Mouse (Mus musculus): ENCODE measurements at regions not wholly inside any gene's neighbourhood (a gene's known extent, or its start where the extent isn't known, plus 50 kb on each side); places are given as distances from the start of the nearest gene placed in this dataset.

- no peak for DNase-seq (ENCODE audit: extremely low spot score in 1 of 2, low spot score in 2 of 2)
- intact Hi-C loops (cut with DNase I): no loop called here
- TF ChIP-seq CTCF (IDR thresholded peaks at IDR 0.05): no peak; the same call in 1 of the 2 replicates
- no peak overlapping the region for H3K27ac ChIP-seq
- H3K4me3 ChIP-seq: no peak overlapping the region
These were observed 351.9 kb downstream of the Tbc1d22a start for GRCm38 (mm10) chr15:86566111-86566510.

GRCm38 (mm10) chr15:86574311-86574710 is 360.1 kb downstream of the Tbc1d22a start:
- H3K27ac ChIP-seq: no peak overlapping the region
- H3K4me3 ChIP-seq: no peak overlapping the region
- no peak for TF ChIP-seq CTCF (IDR thresholded peaks at IDR 0.05)
- intact Hi-C loops (cut with DNase I): no loop called here
- no peak for DNase-seq (ENCODE audit: extremely low spot score in 1 of 2, low spot score in 2 of 2)

DNA sequence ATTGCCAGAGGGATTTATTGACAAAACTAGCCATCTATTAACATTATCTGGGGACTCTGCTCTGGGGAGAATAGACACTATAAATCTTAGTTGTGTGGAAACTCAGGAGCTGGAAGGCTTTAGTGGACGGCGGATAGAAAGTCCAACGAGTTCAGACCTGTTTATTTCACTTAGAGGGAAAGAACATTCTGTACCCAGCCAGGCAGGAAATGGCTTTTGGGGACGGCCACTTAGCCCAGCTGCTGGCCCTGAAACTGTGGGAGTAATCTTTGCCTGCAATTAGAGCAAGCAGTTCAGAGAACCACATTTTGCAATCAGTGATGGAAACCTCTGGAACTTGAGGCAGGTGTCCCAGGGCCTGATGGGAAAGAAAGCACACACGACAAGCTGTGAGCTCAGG is 362.4 kb downstream of the Tbc1d22a start:
- no peak for DNase-seq (ENCODE audit: extremely low spot score in 1 of 2, low spot score in 2 of 2)
- no peak overlapping the region for H3K4me3 ChIP-seq
- H3K27ac ChIP-seq: no peak overlapping the region
- TF ChIP-seq CTCF (IDR thresholded peaks at IDR 0.05): no peak
- intact Hi-C loops (cut with DNase I): no loop called here

GRCm38 (mm10) chr15:86578689-86579088 is 364.4 kb downstream of the Tbc1d22a start:
- Histone ChIP-seq H3K27ac (no peak overlapping the region), H3K4me3 (no peak overlapping the region)
- no peak for DNase-seq (ENCODE audit: extremely low spot score in 1 of 2, low spot score in 2 of 2)
- intact Hi-C loops (cut with DNase I): no loop called here
- no peak for TF ChIP-seq CTCF (IDR thresholded peaks at IDR 0.05)

DNA sequence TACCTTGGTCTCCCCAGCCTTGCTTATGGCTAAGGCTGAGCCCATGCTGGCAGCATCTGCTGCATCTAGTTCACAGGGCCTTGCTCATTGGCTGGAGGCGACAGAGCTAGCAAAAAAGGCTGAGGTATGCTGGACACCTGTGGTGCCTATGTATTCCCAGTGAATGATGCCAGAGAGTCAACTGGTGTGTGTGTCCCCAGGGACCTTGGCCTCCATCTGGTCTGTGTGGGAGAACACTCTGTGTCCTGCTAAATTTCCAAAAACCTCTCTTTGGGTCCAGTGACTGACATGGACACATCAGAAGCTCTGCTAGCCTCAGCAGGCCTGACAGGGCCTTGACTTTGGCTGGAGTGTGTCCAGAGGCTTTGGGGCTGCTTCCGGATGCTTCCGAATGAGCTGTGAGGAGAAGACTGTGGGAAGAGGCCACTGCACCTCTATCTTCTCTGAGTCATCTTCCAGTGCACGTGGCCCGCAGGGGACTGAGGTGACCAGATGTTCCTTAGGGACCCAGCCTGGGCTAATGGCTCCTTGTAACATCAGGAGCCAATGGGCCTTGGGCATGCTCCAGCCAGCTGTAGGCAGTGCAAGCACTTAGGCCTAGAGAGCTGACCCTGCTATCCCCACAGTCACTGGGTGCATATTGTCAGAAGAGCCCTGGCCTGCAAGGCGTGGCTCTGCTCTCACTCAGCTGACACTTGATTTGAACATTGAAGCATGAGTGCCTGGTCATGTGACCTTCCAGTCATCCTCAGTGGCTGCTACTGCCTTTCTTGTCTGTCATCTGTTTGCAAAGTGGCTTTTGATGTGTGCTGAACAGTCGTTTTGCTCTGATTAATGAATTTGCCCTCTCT is 368.2 kb downstream of the Tbc1d22a start:
- no peak for TF ChIP-seq CTCF (IDR thresholded peaks at IDR 0.05)
- intact Hi-C loops (cut with DNase I): loop anchor here (10.0 kb wide), 1 partner anchor 328 kb away; no protein-coding TSS in a partner anchor

GRCm38 (mm10) chr15:86585716-86586115 is 371.5 kb downstream of the Tbc1d22a start:
- no peak overlapping the region for H3K4me3 ChIP-seq
- peak; percentile 25 for TF ChIP-seq CTCF (IDR thresholded peaks at IDR 0.05)
- intact Hi-C loops (cut with DNase I): loop anchor here (10.0 kb wide), 1 partner anchor 331 kb away; no protein-coding TSS in a partner anchor
- DNase-seq (ENCODE audit: extremely low spot score in 1 of 2, low spot score in 2 of 2): no peak
- no peak overlapping the region for H3K27ac ChIP-seq

More for the DNA sequence above, 368.2 kb downstream of the Tbc1d22a start:
- DNase-seq (ENCODE audit: extremely low spot score in 1 of 2, low spot score in 2 of 2): no peak
- no peak overlapping the region for H3K27ac ChIP-seq
- H3K4me3 ChIP-seq: no peak overlapping the region

DNA sequence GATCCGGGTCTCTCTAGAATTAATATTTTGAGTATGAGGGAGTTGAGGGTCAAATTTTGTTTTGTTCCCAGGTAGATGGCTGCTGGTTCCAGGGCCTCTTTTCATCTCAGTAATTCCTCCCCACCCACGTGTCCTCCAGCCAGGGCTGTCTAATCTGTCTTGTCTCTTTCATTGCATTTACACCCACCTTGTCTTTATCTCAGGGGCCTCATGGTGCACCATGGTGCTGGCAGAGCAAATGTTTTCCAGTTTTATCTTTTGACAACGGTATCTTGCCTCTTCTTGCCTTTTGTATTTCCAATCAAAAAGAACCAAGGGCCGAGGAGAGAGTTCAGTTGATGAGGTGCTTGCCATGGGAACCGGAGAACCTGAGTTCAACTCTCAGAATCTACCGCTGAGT is 372.9 kb downstream of the Tbc1d22a start:
- Histone ChIP-seq H3K4me3 (no peak overlapping the region), H3K27ac (no peak overlapping the region)
- intact Hi-C loops (cut with DNase I): loop anchor here (10.0 kb wide), 1 partner anchor 332 kb away; no protein-coding TSS in a partner anchor
- DNase-seq (ENCODE audit: extremely low spot score in 1 of 2, low spot score in 2 of 2): no peak
- TF ChIP-seq CTCF (IDR thresholded peaks at IDR 0.05): no peak

DNA sequence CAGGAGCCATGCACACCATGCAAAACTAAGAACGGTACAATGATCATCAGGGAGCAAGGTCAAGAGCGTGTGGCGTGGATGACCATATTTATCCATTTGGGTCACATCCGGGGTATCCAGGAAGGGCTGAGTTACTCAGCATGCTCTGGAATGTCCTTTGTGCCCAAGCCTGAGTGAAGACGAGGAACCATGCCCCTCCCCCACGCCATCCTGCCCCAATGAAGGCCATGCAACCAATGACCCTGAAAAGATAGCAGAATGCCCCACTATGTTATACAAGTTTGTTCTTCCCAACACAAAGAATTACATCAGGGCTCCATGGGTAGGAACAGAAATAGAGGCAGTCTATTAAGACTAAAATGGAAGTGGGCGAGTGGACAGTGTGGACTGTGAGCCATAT is 375.8 kb downstream of the Tbc1d22a start:
- no peak overlapping the region for H3K27ac ChIP-seq
- TF ChIP-seq CTCF (IDR thresholded peaks at IDR 0.05): no peak
- no peak overlapping the region for H3K4me3 ChIP-seq
- no peak for DNase-seq (ENCODE audit: extremely low spot score in 1 of 2, low spot score in 2 of 2)
- intact Hi-C loops (cut with DNase I): no loop called here

DNA sequence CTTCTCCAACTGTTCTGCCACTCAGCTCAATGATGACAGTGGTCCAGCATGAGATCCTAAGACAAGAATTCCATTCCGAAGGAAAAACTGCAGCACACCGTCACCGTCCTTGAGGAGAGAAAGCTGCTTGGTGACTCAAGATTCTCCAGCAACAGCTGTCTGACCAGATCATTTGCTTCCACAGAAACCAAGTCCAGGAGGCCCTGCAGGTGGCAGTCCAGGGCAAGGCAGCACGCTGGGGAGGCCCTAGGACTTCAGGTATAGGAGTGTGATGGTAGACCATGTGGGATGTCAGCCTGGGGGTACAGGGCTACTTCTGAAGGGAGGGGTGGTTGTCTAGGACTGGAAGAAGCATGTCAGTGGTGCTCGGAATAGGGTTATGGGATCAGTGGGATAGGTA is 376.6 kb downstream of the Tbc1d22a start:
- DNase-seq (ENCODE audit: extremely low spot score in 1 of 2, low spot score in 2 of 2): peak in 1 of 2 experiments; percentile 13
- Histone ChIP-seq H3K4me3 (no peak overlapping the region), H3K27ac (no peak overlapping the region)
- peak; percentile 44 for TF ChIP-seq CTCF (IDR thresholded peaks at IDR 0.05)
- intact Hi-C loops (cut with DNase I): no loop called here

- DNase-seq (ENCODE audit: extremely low spot score in 1 of 2, low spot score in 2 of 2): peak; percentile 35 to 47
- no peak overlapping the region for H3K27ac ChIP-seq
- peak; percentile 34 for TF ChIP-seq CTCF (IDR thresholded peaks at IDR 0.05)
- intact Hi-C loops (cut with DNase I): no loop called here
- H3K4me3 ChIP-seq: no peak overlapping the region
These were observed 379.1 kb downstream of the Tbc1d22a start for GRCm38 (mm10) chr15:86593404-86593803.

DNA sequence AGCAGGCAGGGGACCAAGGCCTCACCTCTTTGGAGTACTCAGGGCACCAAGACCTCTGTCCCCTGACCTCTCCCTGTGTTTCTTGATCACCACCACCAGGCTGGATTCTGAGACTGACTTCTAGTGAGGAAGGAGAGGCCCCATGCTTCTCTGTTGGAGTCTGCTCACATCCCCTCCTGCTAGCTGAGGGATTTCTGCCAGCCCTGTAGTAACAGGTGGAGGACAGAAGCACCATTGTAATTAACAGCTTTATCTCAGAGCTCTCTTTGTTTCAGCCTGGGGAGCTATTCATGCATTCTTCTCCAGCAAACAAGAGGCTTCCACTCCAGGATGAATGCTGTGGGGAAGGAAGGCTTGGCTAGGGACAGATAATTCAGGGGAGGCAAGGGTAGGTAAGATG is 392.2 kb downstream of the Tbc1d22a start:
- H3K27ac ChIP-seq: peak overlapping the region; percentile 48; the same call in 1 of the 2 replicates
- intact Hi-C loops (cut with DNase I): no loop called here
- TF ChIP-seq CTCF (IDR thresholded peaks at IDR 0.05): no peak
- H3K4me3 ChIP-seq: no peak overlapping the region
- no peak for DNase-seq (ENCODE audit: extremely low spot score in 1 of 2, low spot score in 2 of 2)

GRCm38 (mm10) chr15:86609692-86610091 is 395.4 kb downstream of the Tbc1d22a start:
- no peak for TF ChIP-seq CTCF (IDR thresholded peaks at IDR 0.05)

GRCm38 (mm10) chr15:86631376-86631775 is 417.1 kb downstream of the Tbc1d22a start:
- no peak for DNase-seq (ENCODE audit: extremely low spot score in 1 of 2, low spot score in 2 of 2)
- Histone ChIP-seq H3K4me3 (no peak overlapping the region), H3K27ac (no peak overlapping the region)
- intact Hi-C loops (cut with DNase I): no loop called here
- no peak for TF ChIP-seq CTCF (IDR thresholded peaks at IDR 0.05)

More at GRCm38 (mm10) chr15:86609692-86610091, 395.4 kb downstream of the Tbc1d22a start:
- intact Hi-C loops (cut with DNase I): no loop called here
- no peak overlapping the region for H3K27ac ChIP-seq
- no peak for DNase-seq (ENCODE audit: extremely low spot score in 1 of 2, low spot score in 2 of 2)
- H3K4me3 ChIP-seq: no peak overlapping the region
